Mouse (Mus musculus) cerebellum, adult 11-12 months (tissue): Measurements from ENCODE around the gene 4933405L10Rik.

ENCODE experiments used
- DNase-seq: peaks from one replicate; pipeline ENCODE4 v3.0.0; 2022

The 4933405L10Rik gene

DNA sequence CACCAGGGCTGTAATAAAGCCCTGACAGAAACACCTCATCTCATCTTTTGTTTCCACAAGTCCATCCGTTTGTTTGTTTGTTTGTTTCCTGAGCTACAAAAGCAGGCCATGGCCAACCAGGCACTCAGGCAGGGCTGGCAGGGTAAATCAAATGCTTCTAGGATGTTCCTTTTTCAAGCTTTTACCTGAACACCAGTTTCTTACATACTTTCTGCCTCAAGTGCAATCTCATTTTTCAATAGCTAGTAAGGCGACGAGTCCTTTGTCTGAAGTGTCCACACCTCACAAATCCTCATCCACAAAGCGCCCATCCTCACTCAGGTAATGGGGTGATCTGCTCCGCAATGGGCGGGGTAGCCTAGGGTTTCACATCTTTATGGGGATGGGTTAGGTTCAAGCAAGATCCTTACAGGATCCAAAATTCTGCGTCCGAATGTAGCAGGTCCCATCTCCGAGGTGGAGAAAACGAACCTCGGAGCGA, 50.4 kb downstream of the 4933405L10Rik start:
- DNase-seq, result no peak

DNA sequence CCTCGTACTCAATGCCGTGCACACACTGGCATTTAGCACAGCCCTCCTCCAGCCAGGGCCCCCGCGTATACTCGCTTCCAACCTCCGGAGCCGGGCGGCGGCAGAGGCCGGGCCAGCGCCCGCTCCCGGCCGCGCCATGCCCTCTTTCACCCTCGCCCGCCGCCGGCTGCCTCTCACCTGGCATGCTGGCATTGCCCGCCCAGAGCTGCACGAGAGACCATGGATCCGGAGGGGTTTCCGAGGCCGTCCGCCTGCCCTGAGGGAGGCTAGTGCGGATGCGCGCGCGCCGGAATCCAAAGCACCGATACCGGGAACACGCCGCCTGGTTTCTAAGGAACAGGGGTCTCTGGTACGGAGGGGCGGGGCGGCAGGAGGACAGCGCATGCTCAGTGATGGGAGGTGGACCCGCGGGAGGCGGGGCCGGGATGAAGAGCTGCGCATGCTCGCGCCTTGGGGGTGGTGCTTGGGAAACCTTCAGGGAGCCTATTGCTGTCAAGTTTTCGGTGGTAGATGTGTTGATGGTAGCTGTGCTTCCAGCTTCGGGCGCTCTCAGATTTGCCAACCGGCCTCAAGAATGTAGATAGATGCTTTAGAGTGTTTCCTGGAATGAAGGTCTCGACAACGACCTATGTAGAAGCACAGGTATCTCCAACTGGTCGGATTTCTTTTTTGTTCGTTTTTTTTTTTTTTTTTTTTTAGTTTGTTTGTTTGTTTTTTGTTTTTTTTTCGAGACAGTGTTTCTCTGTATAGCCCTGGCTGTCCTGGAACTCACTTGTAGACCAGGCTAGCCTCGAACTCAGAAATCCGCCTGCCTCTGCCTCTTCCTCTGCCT, 51.0 kb downstream of the 4933405L10Rik start, which contains the start of gene Gfod2:
Gene Gfod2, minus strand, starts transcription at position 388 of the 832 bp plus-strand sequence.
- peak; percentile 96 for DNase-seq
